Mouse (Mus musculus): ENCODE measurements around the gene Prps2.
"Not testable (repeated sequence)": the region's sequence is repeated elsewhere in the genome, so short reads cannot be mapped to it uniquely, and the experiment has no call there.

Prps2 gene

GRCm38 (mm10) chrX:167321233-167321806 is 61.2 kb downstream of the Prps2 start:
- DNase-seq = no peak

- no peak for DNase-seq
Observed at GRCm38 (mm10) chrX:167318819-167319396, 63.6 kb downstream of the Prps2 start.

GRCm38 (mm10) chrX:167315766-167316165 is 66.8 kb downstream of the Prps2 start:
- no peak for DNase-seq

- no peak for DNase-seq
Observed at GRCm38 (mm10) chrX:167315093-167315726, 67.3 kb downstream of the Prps2 start.

- DNase-seq = not testable (repeated sequence)
Observed at GRCm38 (mm10) chrX:167302061-167302460, 80.5 kb downstream of the Prps2 start.
